Mouse (Mus musculus) frontal cortex, postnatal 14 days (tissue): Measurements from ENCODE around the gene Tdgf1.

Experiments used
- DNase-seq, 2 experiments: peaks; one replicate each; pipeline ENCODE4 v3.0.0; 2022; ENCODE audit warnings: low spot score in 2 of 2

Gene Tdgf1

DNA sequence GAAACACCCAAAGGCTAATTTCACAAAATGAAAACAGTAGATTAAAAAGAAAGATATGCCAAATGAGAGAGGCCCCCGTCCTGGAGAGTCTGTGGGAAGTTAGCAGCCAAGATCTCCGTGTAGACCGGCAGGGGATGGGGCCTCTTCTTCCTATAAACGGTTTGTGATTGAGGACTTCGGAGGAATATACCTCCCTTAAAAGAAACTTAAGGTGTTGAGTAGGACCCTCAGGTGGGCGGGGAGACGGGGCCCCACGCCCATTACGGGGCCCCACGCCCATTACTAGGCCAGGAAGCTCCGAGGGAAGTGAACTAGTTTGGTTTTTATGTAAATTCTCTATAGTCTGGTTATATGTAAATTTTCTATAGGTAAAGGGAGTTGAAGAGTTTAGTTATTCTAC is at the start of gene Tdgf1:
Gene Tdgf1, minus strand, starts transcription at position 233 of the 400 bp plus-strand sequence.
- no peak for DNase-seq

DNA sequence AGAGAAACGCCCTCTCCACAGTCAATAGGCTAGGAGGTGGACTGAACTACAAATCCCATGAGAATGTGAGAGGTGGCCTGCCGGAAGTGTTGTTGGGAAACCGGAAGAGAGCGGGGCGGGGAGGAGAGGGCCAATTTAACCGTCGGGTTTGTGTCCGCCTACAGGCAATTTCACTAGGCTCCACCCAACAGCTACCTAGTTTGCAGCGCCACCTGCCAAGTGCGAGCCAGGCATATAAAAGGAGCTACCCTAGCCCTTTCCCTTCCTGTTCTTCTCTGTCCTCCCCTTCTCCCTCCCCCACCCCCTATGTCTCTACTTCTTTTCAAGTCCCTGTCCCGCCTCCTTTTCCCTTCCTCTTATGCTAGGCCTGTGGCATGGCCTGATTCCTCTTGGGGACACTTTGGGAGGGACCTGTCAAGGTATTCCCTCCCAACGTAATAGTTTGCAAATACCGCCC is 48.8 kb upstream of the Tdgf1 start:
- DNase-seq, result peak; percentile 28 to 52

DNA sequence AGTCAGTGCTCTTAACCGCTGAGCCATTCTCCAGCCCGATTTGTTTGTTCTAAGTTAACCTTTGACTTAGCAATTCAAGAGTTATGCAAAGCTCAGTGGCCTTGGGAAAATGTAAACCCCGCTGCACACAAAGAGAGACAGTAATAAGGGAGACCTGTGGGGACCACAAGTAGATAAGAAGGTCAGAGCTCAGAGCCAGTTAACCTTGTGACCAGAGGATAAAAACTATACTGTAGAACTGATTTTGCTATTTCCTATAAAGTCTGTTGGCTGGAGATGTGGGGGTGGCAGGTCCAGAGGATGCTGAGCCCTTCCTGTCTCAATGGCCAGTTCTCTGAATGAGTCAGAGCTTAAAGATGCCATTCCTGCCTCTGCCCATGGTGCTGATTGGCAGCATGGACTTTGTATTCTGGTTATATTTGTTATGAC is 47.3 kb upstream of the Tdgf1 start:
- no peak for DNase-seq

DNA sequence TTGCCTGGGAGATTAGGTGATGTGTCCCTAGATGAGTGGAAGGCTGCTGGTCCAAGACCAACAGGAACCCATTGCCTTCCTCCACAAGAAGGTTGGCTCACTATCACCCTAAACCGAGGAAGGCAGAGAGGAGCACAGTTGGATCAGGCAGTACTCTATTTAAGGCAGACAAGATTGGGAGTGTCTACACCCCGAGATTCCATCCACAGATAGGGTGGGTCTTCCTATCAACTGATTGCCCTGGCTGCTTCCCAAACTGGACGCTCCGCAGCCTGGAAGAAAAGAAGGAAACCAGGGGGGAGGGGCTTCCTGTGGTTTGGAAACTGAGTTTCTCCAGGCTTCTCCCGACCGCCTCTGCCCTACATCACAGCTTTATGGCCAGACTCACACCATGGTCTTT is 44.2 kb upstream of the Tdgf1 start, which contains the start of gene Rtp3:
Gene Rtp3, minus strand, starts transcription at position 380 of the 400 bp plus-strand sequence.
- DNase-seq, result no peak

DNA sequence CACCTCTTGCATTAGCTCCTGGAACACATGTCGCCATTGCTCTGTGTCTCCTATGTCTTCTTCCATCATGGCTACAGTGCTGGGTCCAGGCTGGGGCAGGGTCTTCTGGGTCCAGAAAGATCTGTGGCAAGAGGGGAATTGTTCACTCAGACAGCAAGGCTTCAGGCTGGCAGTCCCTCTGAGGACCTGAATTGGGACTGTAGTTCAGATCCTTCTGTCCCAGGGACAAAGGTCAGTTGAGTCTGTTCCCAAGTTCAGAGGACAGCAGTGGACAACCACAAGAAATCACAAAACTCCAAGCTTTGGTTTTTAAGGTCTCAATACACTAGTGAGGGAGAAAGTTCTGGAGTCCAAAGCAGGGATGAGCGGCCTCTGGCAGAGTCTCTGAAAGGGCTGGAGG is 43.6 kb upstream of the Tdgf1 start:
- no peak for DNase-seq

DNA sequence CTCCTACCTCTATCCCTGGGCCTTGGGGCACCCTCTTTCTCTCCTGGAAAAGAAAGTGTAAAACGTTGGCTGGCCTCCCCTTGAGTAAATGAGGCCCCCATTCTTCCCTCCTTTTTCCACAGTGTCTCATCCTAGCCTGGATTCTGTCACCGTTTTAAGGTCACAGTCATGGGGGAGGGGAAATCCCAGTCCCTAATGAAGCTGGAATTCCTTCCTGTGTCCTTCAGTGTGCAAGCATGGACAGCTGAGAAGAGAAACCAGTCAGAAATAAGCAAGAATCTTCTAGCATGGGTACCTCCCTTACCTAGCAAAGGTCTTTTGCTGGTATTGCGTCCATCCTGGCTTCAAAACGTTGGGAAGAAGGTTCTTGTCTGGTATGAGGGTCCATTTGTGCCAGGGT is 43.2 kb upstream of the Tdgf1 start:
- no peak for DNase-seq

DNA sequence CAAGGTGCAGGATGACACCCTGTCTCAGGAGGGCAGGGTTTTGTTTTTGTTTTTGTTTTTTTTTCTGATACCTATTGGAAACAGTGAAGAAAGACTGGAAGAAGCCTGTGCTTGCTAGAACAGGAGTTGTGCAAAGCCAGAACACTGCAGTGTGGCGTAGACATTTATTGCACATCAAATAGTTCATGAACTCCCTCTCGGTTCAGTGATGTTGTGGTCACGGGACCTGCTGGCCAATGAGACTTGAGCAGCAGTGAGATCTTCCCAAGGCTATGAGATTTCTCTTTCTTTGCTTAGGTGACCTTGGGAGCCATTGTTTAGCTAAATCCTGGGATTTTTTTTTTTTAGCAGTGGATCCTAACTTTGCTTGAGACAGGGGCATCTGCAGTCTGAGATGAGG is 42.1 kb upstream of the Tdgf1 start:
- DNase-seq, result no peak

DNA sequence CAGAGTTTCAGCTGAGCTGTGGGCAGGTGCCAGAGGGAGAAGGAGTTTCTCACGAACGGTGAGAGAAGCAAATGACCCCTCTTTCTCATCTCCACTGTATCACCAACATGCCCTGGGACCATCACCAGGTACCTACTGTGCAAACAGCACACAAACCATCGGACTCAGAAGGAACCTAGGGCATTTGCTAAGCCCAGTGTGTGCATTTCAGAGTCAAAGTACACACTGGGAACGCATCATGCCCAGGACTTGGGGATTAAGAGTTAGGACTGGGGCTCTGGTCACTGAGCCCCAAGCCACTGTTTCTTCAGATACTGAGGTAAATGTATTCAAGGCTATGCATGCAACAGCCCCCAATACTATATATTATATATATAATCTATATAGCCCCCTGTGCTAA is 41.4 kb upstream of the Tdgf1 start:
- DNase-seq, result no peak

DNA sequence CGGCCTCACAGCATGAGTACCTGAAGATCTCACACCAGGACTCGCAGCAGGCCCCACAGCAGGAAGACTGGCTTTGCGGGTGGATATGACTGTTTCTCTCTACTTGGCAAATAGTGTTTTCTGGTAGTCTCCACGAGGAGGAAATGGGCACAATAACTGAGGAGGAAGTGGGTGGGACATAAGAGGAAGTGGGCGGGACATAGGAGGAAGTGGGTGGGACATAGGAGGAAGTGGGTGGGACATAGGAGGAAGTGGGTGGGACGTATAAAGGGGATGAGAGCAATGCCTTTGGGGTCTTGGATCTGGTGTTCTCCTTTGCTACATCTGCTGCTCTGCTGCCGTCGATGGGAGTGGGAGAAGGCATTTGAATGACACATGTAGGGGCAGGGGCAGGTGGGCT is 40.0 kb upstream of the Tdgf1 start:
- DNase-seq, result no peak

DNA sequence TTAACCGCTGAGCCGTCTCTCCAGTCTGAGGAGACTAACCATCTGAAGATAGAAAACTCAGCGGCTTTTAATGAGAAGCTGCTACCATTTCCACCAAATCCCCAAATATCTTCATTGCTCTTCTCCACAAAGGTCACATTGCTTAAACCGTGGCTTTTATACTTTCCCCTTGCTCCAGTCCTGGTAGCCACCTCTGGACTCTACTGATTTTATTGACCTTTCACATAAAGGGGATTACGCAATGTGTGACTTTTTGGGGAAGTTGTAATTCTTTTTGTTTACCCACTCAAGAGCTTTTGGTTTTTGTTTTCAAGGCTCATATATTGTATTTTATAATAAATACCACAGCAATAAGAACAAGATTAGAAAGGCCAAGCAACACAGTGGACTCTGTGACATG is 39.6 kb upstream of the Tdgf1 start:
- no peak for DNase-seq

DNA sequence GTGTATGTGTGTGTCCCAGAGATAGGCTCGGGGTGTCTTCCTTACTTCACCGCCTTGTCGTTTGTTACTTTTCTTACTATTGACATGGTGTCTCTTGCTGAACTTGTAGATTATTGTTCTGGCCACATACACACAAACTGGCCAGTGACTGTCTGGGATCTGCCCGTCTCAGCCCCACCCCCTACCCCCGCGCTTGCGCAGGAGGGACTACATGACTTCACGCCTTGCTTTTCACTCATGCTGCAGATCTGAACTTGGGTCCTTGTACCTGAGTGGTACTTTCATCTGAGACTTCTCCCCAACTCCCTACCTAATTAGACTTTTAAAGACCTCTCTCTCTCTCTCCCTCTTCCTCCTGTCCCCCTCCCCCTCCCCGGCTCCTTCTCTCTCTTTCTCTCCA is 38.1 kb upstream of the Tdgf1 start:
- no peak for DNase-seq

DNA sequence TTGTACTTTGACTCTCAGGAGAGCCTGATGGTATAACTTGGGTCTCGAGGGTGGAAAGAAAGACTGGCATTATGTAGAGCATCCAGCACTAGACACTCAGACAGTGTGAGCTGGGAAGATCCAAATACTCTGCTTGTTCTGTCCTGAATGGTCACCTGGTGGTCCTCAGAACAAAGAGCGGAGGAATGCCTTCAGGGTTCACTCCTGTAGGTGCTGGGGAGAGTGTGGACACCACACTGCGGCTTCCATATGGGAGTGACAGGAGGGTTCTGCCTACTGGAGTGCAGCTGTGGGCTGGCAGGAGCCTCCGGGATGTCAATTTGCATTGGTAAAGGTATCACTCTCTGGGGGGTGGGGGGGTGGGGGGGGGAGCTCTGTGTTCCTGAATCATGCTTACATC is 36.4 kb upstream of the Tdgf1 start:
- DNase-seq, result no peak

DNA sequence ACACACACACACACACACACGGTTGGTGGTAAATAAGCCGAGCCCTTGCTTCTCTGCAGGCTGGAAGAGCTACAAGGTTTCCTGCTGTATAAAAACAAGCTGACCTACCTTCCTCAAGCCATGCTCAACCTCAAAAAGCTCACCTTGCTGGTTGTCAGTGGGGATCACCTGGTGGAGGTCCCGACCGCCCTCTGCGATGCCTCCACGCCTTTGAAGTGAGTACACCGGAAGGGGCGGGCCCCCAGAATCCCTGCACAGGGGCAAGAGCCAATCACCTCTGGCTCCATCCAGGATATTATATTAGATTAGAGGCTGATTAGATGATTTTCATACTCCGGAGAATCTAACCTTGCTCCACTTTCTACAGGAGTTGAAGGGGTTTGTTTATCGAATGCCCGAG is 33.5 kb upstream of the Tdgf1 start:
- DNase-seq, result no peak

DNA sequence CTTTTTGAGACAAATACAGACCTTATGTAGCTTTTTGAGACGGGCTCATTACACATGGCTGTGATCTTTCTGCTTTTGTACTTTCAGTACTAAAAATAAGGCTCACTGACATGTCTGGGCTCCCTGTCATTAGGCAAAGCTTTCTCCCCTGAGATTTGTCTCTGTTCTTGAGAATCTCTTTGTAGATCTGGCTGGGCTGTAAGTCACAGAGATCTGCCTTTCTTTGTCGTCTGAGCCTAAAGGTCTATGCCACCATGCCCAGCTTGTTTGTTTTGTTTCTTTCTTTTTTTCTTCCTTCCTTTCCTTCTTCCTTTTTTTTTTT is 19.9 kb upstream of the Tdgf1 start:
- no peak for DNase-seq

DNA sequence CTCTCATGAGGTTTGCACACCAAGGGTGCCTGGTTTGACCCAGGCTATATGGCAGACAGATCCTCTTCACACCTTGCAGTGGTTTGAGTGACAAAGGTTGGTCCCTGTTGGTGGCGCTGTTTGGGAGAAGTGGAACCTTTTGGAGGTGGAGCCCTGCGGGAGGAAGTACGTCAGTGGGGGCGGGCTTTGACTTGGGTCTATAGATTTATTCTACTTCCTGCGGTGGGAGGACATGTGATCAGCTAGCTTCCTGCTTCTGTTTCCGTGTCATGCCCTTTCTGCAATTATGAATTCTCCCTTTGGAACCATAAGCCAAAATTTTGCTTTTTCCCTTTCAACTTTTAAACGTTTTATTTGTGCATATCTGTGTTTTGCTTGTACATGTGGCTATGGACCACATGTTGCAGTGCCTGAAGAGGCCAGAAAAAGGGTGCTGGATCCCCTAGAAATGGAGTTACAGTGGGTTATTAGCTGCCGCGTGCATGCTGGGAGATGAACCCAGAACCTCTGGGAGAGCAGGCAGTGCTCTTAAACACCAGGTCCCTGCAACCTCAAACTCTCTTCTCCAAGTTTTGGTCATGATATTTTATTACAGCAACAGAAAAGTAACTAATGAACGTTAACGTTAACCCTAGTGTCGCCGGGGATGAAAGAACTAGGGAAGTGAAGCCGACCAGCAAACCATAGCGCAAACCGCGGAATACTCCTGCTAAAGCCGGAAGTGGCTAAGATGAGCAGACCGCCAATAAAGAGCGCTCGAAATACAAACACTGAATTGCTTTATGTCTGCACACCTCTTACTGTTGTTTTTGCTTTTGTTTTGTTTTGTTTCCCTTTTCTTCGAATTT is 19.3 kb upstream of the Tdgf1 start:
- DNase-seq, result no peak

DNA sequence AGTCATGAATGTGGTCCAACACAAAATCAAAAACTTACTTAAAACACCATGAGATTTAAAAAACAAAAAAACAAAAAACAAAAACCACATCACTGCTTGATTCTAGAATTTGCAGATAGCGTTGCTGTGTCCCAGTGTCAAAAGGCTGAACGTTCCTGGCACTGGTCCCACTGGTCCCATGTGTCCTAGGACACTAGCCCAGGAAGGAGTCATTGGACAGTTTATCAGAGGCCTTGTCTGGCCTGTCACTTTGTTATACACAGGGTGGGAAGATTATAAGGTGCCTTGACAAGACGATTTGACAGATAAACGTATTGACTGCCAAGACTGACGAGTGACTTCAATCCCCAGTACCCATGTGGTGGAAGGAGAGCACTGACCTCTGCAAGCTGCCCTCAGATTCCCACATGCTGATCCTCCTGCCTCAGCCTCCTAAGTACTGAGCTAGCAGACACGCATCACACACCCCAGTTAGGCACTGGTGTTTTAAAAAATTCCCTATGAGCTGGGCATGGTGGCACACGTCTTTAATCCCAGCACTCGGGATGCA is 17.7 kb upstream of the Tdgf1 start:
- DNase-seq, result no peak

DNA sequence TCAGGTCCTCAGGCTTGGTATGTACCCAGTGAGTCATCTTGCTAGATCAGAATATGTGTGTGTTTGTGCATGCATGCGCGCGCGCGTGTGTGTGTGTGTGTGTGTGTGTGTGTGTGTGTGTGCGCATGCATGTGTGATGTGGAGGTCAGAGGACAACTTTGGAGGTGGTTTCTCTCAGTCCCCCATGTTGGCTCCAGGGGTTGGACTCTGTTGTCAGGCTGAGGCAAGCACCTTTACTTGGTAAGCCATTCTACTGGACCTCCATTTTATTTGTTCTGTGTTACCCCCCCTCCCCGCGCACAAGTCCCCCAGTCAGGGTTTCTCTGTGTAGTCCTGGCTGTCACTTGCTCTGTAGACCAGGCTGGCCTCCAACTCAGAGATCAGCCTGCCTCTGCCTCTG is 15.4 kb upstream of the Tdgf1 start:
- no peak for DNase-seq

DNA sequence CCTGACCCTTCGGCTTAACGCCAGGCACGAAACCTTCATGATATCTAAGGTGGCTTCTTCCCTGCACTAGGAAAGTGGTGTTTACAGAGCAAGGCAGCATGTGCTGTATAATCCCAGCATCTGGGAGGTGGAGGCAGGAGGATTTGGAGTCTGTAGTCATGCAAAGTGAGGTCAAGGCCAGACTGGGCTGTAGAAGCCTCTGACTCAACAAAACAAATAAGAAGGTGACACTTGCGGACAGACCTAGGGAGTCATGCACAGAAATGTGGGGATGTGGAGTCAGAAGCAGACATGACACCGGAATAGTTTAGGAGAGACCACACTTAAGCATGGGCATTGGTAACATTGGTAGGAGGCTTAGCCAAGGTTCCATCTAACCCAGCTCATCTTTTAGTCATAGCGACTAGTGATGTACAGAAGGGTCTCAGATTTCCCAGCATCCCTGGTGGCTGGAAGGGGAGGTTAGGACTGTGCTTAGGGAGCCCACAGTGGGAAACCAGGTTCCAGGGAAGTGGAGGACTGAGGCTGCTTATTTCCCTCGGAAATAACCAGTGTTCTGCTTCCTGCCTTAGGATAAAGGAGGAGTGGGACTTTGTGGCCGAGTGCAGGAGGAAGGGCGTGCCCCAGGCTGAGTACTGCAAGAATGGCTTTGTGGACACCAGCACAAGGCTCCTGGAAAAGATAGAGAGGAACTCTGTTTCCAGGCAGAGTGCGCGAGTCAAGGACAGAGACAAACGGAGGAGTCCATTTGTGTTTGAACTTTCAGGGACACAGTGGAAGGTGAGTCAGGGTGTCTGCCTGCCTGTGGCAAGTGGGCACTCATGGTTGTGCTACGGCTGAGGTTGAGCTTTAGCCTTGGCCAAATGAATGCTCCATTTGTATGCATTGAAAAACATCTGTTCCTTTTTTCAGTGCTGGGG is 14.5 kb upstream of the Tdgf1 start:
- DNase-seq, result no peak

DNA sequence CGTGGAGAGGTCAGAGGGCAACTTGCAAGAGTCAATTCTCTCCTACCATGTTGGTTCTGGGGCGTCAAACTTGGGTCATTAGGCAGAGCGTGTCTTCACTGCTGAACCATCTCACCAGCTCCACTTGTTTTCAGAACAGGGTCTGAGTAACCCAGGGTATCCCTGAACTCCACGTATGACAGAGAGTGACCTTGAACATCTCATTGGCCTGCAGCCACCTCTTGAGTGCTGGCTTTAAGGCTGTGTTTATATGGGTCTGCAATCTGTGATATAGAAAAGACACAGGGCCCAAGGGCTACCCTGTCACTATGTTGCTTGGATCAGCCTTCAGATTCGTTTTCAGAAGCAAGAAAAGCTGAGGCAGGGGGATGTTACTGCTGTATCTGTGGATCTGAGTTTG is 13.7 kb upstream of the Tdgf1 start:
- no peak for DNase-seq

DNA sequence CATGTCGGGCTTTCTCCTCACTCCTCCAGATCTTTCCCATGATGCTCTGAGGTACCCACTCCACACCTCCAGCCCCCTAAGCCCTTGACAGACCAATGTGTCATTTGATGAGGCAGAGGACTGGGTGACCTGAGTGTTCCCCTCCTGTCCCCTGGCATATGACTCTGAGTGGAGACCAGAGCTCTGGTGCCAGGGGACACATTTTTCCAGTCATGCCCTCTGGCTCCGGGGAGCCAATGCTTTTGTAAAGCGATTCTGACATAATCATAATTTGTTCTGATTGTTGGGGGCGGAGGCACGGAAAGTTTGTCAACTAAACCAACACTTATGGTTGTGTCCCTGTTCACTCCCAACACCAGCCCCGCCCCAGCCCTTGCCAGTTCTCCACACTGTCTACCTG is 10.0 kb upstream of the Tdgf1 start:
- DNase-seq, result no peak

DNA sequence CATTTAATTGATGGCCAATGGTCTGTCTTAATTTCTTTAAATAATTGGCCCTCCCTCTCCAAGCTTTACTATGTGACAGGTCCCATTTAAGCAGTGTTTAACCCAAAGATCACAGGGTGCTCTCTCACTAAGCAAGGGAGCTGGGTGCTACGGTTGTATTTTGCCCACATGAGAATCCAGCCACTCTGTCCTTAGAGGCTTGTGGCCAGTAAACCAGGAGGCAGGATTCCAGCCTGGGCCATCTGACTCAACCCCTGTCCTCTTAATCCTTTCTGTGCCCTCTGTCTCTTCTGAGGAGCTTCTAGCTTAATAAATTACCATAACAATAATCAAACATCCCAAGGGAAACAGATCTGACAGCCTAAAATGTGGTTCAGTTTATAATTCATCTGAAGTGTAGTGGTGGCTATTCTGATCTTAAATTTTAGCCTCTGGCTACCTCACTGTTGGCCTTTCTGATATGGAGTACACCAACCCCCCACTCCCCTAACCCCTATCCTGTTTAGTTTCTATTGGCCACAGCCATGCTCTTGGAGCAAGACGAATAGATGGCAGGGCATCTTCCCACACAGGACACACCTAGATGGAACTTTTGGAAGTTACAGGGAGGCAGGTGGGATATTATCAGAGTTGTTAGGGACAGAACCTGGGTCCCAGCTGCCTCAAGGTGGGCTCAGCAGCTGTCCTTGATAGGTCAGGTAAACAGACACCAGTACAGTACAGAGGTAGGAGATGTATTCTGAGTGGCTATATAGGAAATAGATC is 8.9 kb upstream of the Tdgf1 start:
- DNase-seq, result no peak
